Mouse (Mus musculus): ENCODE results near the gene Rnh1. TPM values are rescaled to one million over a fixed set of nuclear protein-coding genes. Genes with fewer than 3 reads are reported as not detected.

The Rnh1 gene
- total and polyA plus RNA-seq, 3 experiments = 84.7 to 133 (median 95.5) TPM

- H3K4me2 ChIP-seq (ENCODE audit: insufficient read depth, low read depth, poor library complexity, severe bottlenecking) = peak overlapping the region; percentile 76
- peaks cover 4% of the 10 kb centered on the region for H3K79me2 ChIP-seq (replicated peaks; ENCODE audit: control insufficient read depth, extremely low read depth, insufficient read depth, poor library complexity, severe bottlenecking)
- H3K4me3 ChIP-seq (replicated peaks in 1 of 3; ENCODE audit: low read depth in 2 of 3, low read length in 2 of 3, poor library complexity in 1 of 3) = peak overlapping the region; percentile 60 to 93 (median 72)
- peak overlapping the region; percentile 95 for H3K9ac ChIP-seq (ENCODE audit: insufficient read depth, low read depth)
- no peak for DNase-seq (ENCODE audit: extremely low read depth)
- H3K27me3 ChIP-seq (replicated peaks) = no peaks in the 10 kb centered on the region
- no peak overlapping the region for H3K27ac ChIP-seq (ENCODE audit: insufficient read depth, low read depth)
- H3K4me1 ChIP-seq (ENCODE audit: control insufficient read depth in 1 of 2, insufficient read depth in 2 of 2) = peaks cover 11 to 36% of the 10 kb centered on the region in 2 experiments
- no peaks in the 10 kb centered on the region for H3K36me3 ChIP-seq (replicated peaks in 1 of 2; ENCODE audit: control insufficient read depth in 1 of 2, insufficient read depth in 1 of 2, low read length in 1 of 2)
- dilution Hi-C loops (cut with MboI; ENCODE audit: extremely low pct_ligation_motif_present, extremely low pct_unique_long_range_greater_than_20kb, low sequenced_read_pairs) (no loop called here), in situ Hi-C loops (cut with MboI; ENCODE audit: low pct_ligation_motif_present, low pct_unique_long_range_greater_than_20kb, low sequenced_read_pairs) (loop anchor here (10.0 kb wide), 1 partner anchor 329 kb away; the partner anchor contains the start of genes Odf3 and Scgb1c1)
- H3K9me3 ChIP-seq (replicated peaks; ENCODE audit: low read length) = no peaks in the 10 kb centered on the region
- no peak for TF ChIP-seq PAX5 (IDR thresholded peaks at IDR 0.05; ENCODE audit: low read length)
- TF ChIP-seq SMC3 (IDR thresholded peaks at IDR 0.05; ENCODE audit: low read depth, low read length) = no peak
- no peak for TF ChIP-seq NRF1 (IDR thresholded peaks at IDR 0.05; ENCODE audit: low read depth, low read length)
- no peak for TF ChIP-seq JUN (IDR thresholded peaks at IDR 0.05; ENCODE audit: insufficient read depth, low read depth, low read length)
- no peak for TF ChIP-seq USF1 (IDR thresholded peaks at IDR 0.05; ENCODE audit: low read depth, low read length)
- no peak for TF ChIP-seq NELFE (IDR thresholded peaks at IDR 0.05; ENCODE audit: low read depth, low read length)
- TF ChIP-seq HCFC1 (IDR thresholded peaks at IDR 0.05; ENCODE audit: low read depth, low read length) = no peak
- no peak for TF ChIP-seq ZC3H11A (IDR thresholded peaks at IDR 0.05; ENCODE audit: low read depth, low read length)
- TF ChIP-seq E2F4 (IDR thresholded peaks at IDR 0.05; ENCODE audit: insufficient replicate concordance, low read depth, low read length) = no peak
- TF ChIP-seq POLR2AphosphoS2 (IDR thresholded peaks at IDR 0.05; ENCODE audit: low read depth, low read length) = no peak
- no peak for TF ChIP-seq RCOR1 (conservative IDR thresholded peaks at IDR 0.05; ENCODE audit: low read depth, low read length)
- no peak for TF ChIP-seq GABPA (IDR thresholded peaks at IDR 0.05; ENCODE audit: insufficient replicate concordance, low read depth, low read length)
- no peak for TF ChIP-seq BHLHE40 (IDR thresholded peaks at IDR 0.05; ENCODE audit: low read depth, low read length)
- TF ChIP-seq MXI1 (IDR thresholded peaks at IDR 0.05; ENCODE audit: low read depth, low read length) = no peak
- no peak for TF ChIP-seq CHD2 (IDR thresholded peaks at IDR 0.05; ENCODE audit: low read length)
- no peak for TF ChIP-seq ZMIZ1 (IDR thresholded peaks at IDR 0.05; ENCODE audit: low read depth, low read length)
Measured at GRCm38 (mm10) chr7:141173323-141173850, 730 bp upstream of the Rnh1 start.

- in situ Hi-C loops (cut with MboI; ENCODE audit: low pct_ligation_motif_present, low pct_unique_long_range_greater_than_20kb, low sequenced_read_pairs) = loop anchor here (5.0 to 10.0 kb wide), 3 partner anchors 38 to 325 kb away; partner anchors contain the start of genes Odf3 and Scgb1c1
- H3K4me1 ChIP-seq (ENCODE audit: control insufficient read depth in 1 of 2, insufficient read depth in 2 of 2) = peaks cover 29 to 64% of the 10 kb centered on the region in 2 experiments
- H3K27me3 ChIP-seq (replicated peaks) = no peaks in the 10 kb centered on the region
- H3K4me3 ChIP-seq (replicated peaks in 1 of 3; ENCODE audit: low read depth in 2 of 3, low read length in 2 of 3, poor library complexity in 1 of 3) = no peak overlapping the region
- no peaks in the 10 kb centered on the region for H3K9me3 ChIP-seq (replicated peaks; ENCODE audit: low read length)
- dilution Hi-C loops (cut with MboI; ENCODE audit: extremely low pct_ligation_motif_present, extremely low pct_unique_long_range_greater_than_20kb, low sequenced_read_pairs) = no loop called here
- no peak overlapping the region for H3K9ac ChIP-seq (ENCODE audit: insufficient read depth, low read depth)
- no peak overlapping the region for H3K4me2 ChIP-seq (ENCODE audit: insufficient read depth, low read depth, poor library complexity, severe bottlenecking)
- peaks cover 15% of the 10 kb centered on the region for H3K79me2 ChIP-seq (replicated peaks; ENCODE audit: control insufficient read depth, extremely low read depth, insufficient read depth, poor library complexity, severe bottlenecking)
- TF ChIP-seq ZNF384 (IDR thresholded peaks at IDR 0.05; ENCODE audit: low read depth, low read length) = no peak
- no peak for TF ChIP-seq MAX (IDR thresholded peaks at IDR 0.05; ENCODE audit: low read length)
- TF ChIP-seq EP300 (IDR thresholded peaks at IDR 0.05; ENCODE audit: low read length) = no peak
- TF ChIP-seq POLR2AphosphoS2 (IDR thresholded peaks at IDR 0.05; ENCODE audit: low read depth, low read length) = no peak
- no peak for TF ChIP-seq USF1 (IDR thresholded peaks at IDR 0.05; ENCODE audit: low read depth, low read length)
- no peak for TF ChIP-seq MAFK (IDR thresholded peaks at IDR 0.05; ENCODE audit: insufficient replicate concordance, low read length)
- no peak for TF ChIP-seq IRF4 (IDR thresholded peaks at IDR 0.05; ENCODE audit: low read depth, low read length)
- no peak for TF ChIP-seq CTCF (conservative IDR thresholded peaks at IDR 0.05 in 1 of 2, IDR thresholded peaks at IDR 0.05 in 1 of 2; ENCODE audit: low read depth in 2 of 2, low read length in 2 of 2)
- no peak for TF ChIP-seq MEF2A (IDR thresholded peaks at IDR 0.05; ENCODE audit: borderline replicate concordance, low read depth, low read length)
- TF ChIP-seq SIN3A (IDR thresholded peaks at IDR 0.05; ENCODE audit: low read length) = no peak
- TF ChIP-seq JUND (conservative IDR thresholded peaks at IDR 0.05; ENCODE audit: low read depth, low read length) = no peak
- no peak for TF ChIP-seq GABPA (IDR thresholded peaks at IDR 0.05; ENCODE audit: insufficient replicate concordance, low read depth, low read length)
- no peak for TF ChIP-seq ZMIZ1 (IDR thresholded peaks at IDR 0.05; ENCODE audit: low read depth, low read length)
- no peak for TF ChIP-seq TBP (conservative IDR thresholded peaks at IDR 0.05; ENCODE audit: low read depth, low read length)
- TF ChIP-seq KAT2A (IDR thresholded peaks at IDR 0.05; ENCODE audit: insufficient replicate concordance, low read length) = no peak
- no peak for TF ChIP-seq RAD21 (IDR thresholded peaks at IDR 0.05; ENCODE audit: low read depth, low read length)
- no peak for TF ChIP-seq CHD1 (IDR thresholded peaks at IDR 0.05; ENCODE audit: low read depth, low read length)
- peaks cover 0 to 19% of the 10 kb centered on the region in 2 experiments for H3K36me3 ChIP-seq (replicated peaks in 1 of 2; ENCODE audit: control insufficient read depth in 1 of 2, insufficient read depth in 1 of 2, low read length in 1 of 2)
- no peak for DNase-seq (ENCODE audit: extremely low read depth)
- no peak overlapping the region for H3K27ac ChIP-seq (ENCODE audit: insufficient read depth, low read depth)
Measured at GRCm38 (mm10) chr7:141169866-141170265, 2.8 kb downstream of the Rnh1 start.

All from CH12.LX (cell line).